Mouse (Mus musculus): ENCODE data around the gene Usp37. TPM values are rescaled to one million over a fixed set of nuclear protein-coding genes. Genes with fewer than 3 reads are reported as not detected.

The Usp37 gene
- 8.8 and 10.1 TPM in 2 replicates for polyA plus RNA-seq (2015; fragmentation: Nextera tagmentation; extraction: Ambion mirVana)

GRCm38 (mm10) chr1:74544184-74544583 is at the start of gene Usp37:
Gene Usp37, minus strand, starts transcription at chr1:74544284.

DNA sequence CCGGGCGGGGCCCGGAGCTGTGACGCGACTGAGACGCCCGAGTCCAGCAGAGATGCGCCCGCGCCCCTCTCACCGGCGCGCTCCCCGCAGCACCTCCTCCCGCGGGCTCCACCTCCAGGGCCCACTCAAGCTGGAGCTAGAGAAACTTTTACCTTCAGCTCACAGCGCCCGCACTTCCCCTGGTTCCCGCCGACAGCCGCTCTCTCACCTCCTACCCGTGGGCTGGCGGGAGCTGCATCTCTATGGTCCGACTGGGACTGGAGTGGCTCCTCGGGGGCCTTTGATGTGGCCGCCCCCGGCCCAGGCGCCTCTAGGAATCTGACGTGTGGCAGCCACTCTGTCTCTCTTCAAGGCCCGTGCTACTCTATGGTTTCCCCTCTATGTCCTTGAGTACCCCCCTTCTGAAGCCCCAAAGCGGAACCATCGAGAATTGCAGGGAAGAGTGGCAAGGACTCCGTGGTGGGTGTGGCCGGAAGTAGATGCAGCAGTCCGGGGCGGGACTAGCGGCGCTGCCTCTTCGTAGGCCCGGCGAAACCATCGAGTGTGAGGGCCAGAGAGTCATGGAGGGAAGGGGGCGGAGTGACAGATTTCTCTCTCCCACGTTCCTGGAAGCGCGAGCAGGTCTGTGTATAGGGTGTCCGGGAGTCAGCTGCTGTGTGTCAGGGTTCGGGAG is 43.8 kb upstream of the Usp37 start, which contains the start of the genes Zfp142 and Bcs1l:
Gene Zfp142, minus strand, starts transcription at position 474 of the 673 bp plus-strand sequence.
Gene Bcs1l, plus strand, starts transcription at position 517 of the 673 bp plus-strand sequence.

GRCm38 (mm10) chr1:74542451-74542961 is 1.6 kb downstream of the Usp37 start, which contains the start of gene Plcd4:
Gene Plcd4, plus strand, starts transcription at chr1:74542888.

GRCm38 (mm10) chr1:74505721-74506464 is 38.2 kb downstream of the Usp37 start, which contains the start of gene Cnot9:
Gene Cnot9, plus strand, starts transcription at chr1:74506058.

DNA sequence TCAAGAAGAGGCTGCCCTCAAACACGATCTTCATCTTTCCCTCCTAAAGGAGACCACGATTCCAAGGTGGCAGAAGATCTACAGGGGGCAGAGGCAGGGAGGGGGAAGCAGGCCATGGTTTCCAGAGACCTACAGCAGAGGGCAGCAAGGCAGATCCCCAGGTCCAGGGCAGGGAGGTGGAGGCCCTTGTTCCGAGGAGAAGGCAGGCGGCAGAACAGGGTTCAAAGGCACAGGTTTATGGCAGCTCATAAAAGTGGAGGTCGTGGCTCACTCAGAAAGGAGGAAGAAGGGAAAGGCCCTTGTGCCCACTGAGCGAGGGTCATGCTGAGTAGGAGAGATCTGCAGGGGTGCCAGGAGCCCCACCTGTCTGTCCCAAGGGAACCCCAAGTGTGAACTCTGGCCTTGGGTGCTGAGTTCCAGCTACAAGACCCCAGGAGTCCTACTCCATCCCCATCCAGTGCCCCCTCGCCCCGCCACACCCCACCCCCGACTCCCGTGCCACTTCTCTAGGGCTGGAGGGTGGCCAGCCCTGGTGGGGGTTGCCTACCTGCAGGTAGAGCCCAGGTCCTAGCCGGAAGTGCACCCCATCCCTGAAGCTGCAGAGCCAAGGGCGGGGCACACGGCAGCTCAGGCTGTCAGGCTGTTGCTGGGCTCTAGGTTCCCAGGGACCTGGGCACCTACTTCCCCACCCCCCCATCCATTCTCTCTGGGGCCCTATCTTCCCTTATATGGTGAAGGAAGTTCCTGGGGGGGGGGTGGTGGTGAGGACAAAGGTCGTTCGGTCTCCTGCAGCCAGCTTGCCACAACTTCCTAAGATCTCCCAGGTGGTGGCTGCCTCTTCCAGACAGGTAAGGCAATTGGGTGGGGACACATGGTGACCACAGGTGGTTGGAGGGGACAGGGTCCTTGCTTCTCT is 135.2 kb downstream of the Usp37 start, which contains the start of gene Vil1:
Gene Vil1, plus strand, starts transcription at position 788 of the 916 bp plus-strand sequence.

GRCm38 (mm10) chr1:74390924-74391748 is 152.9 kb downstream of the Usp37 start, which contains the start of gene Ctdsp1:
Gene Ctdsp1, plus strand, starts transcription at chr1:74391509.

MicroRNAs encoded within 50 kb of the gene (microRNA counts, 519-probe panel; counts per million panel counts)
- microRNA mmu-miR-26b, result 4,623 counts per million, percentile 84 among the panel's probes with 10 or more counts

Small RNA genes within 50 kb of the gene (microRNA-seq; reads per million reads assigned to microRNA genes)
- gene Gm25035 (0 reads per million in 2 experiments), gene Mir26b (17,398 to 17,833 reads per million in 2 experiments)

Other genes starting within 250 kb of the Usp37 start
- gene Tmbim1, start 238.7 kb downstream of the Usp37 start, polyA plus RNA-seq (2015; fragmentation: Nextera tagmentation; extraction: Ambion mirVana), result 62.1 and 64.5 TPM in 2 replicates
- 0.60 and 0.67 TPM in 2 replicates for gene Catip, start 182.2 kb downstream of the Usp37 start, polyA plus RNA-seq (2015; fragmentation: Nextera tagmentation; extraction: Ambion mirVana)
- 2.5 and 4.1 TPM in 2 replicates for gene Slc11a1, start 169.1 kb downstream of the Usp37 start, polyA plus RNA-seq (2015; fragmentation: Nextera tagmentation; extraction: Ambion mirVana)
- 45.5 and 48.2 TPM in 2 replicates for gene Ctdsp1, start 152.8 kb downstream of the Usp37 start, polyA plus RNA-seq (2015; fragmentation: Nextera tagmentation; extraction: Ambion mirVana)
- 0.11 and 0.13 TPM in 2 replicates for gene Vil1, start 134.9 kb downstream of the Usp37 start, polyA plus RNA-seq (2015; fragmentation: Nextera tagmentation; extraction: Ambion mirVana)
- 25.0 and 28.0 TPM in 2 replicates for gene Cnot9, start 38.2 kb downstream of the Usp37 start, polyA plus RNA-seq (2015; fragmentation: Nextera tagmentation; extraction: Ambion mirVana)
- gene Plcd4, start 1.4 kb downstream of the Usp37 start, polyA plus RNA-seq (2015; fragmentation: Nextera tagmentation; extraction: Ambion mirVana), result 21.4 and 22.1 TPM in 2 replicates
- gene Zfp142, start 44.0 kb upstream of the Usp37 start, polyA plus RNA-seq (2015; fragmentation: Nextera tagmentation; extraction: Ambion mirVana), result 3.0 and 3.2 TPM in 2 replicates
- 12.1 and 12.8 TPM in 2 replicates for gene Bcs1l, start 44.0 kb upstream of the Usp37 start, polyA plus RNA-seq (2015; fragmentation: Nextera tagmentation; extraction: Ambion mirVana)
- 18.9 and 22.0 TPM in 2 replicates for gene Rnf25, start 57.1 kb upstream of the Usp37 start, polyA plus RNA-seq (2015; fragmentation: Nextera tagmentation; extraction: Ambion mirVana)
- gene Stk36, start 57.2 kb upstream of the Usp37 start, polyA plus RNA-seq (2015; fragmentation: Nextera tagmentation; extraction: Ambion mirVana), result 1.6 and 1.7 TPM in 2 replicates
- gene Ttll4, start 117.5 kb upstream of the Usp37 start, polyA plus RNA-seq (2015; fragmentation: Nextera tagmentation; extraction: Ambion mirVana), result 2.2 and 2.9 TPM in 2 replicates
- gene Cyp27a1, start 169.3 kb upstream of the Usp37 start, polyA plus RNA-seq (2015; fragmentation: Nextera tagmentation; extraction: Ambion mirVana), result 13.5 and 16.0 TPM in 2 replicates
- gene Prkag3, start 204.9 kb upstream of the Usp37 start, polyA plus RNA-seq (2015; fragmentation: Nextera tagmentation; extraction: Ambion mirVana), result 17.7 and 18.8 TPM in 2 replicates
- gene Wnt6, start 227.6 kb upstream of the Usp37 start, polyA plus RNA-seq (2015; fragmentation: Nextera tagmentation; extraction: Ambion mirVana), result 1.1 and 2.8 TPM in 2 replicates
- gene Wnt10a, start 247.2 kb upstream of the Usp37 start, polyA plus RNA-seq (2015; fragmentation: Nextera tagmentation; extraction: Ambion mirVana), result 0.09 and 0.33 TPM in 2 replicates